Mouse (Mus musculus): ENCODE measurements around the gene Hist1h2bn. TPM values are rescaled to one million over a fixed set of nuclear protein-coding genes. Genes with fewer than 3 reads are reported as not detected.
A peak's percentile ranks its signal among the peaks of the same experiment; 100 is the strongest.
"Not testable (repeated sequence)": the region's sequence is repeated elsewhere in the genome, so short reads cannot be mapped to it uniquely, and the experiment has no call there.

Hist1h2bn gene
- polyA plus RNA-seq, 1 experiment from 2014 or later = 3.2 TPM

DNA sequence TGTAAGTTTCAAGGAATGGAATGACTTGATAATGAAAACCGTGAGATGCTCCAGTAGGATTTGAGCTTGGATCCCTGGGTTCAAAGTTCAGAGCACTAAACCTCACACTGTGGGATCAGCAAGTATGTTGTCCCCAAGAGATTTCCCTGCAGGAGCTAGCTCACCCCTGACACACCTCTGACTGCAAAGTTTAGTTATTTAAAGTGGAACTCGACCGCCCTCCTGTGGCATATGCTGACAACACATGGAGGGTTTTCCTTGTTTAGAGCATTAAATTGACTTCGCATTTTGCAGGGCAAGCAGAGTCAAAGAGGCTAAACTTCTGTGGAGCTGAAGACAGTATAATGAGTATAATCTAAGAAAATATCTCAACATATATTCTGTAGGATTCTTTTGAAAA, 49.1 kb downstream of the Hist1h2bn start:
- not testable (repeated sequence) for DNase-seq (ENCODE audit: low spot score); H3K4me1 ChIP-seq (replicated peaks; ENCODE audit: control insufficient read depth, insufficient read depth, low read length); H3K4me2 ChIP-seq (ENCODE audit: low read length); H3K27me3 ChIP-seq (replicated peaks; ENCODE audit: control insufficient read depth, insufficient read depth, low read length); H3K9me3 ChIP-seq (ENCODE audit: control insufficient read depth, low read length); H3K27ac ChIP-seq (ENCODE audit: low read depth); H3K4me3 ChIP-seq (ENCODE audit: low read depth, low read length); H3K36me3 ChIP-seq (ENCODE audit: control insufficient read depth, insufficient read depth, low read length); H3K9ac ChIP-seq (ENCODE audit: low read length)
- peak; percentile 74; the same call in 1 of the 2 replicates for ATAC-seq (replicated peaks; ENCODE audit: low FRiP score, low TSS enrichment, low read depth)
- no CpG with 5 or more reads among the region's 4 CpGs for WGBS

Small RNA genes within 50 kb of the gene (microRNA-seq; reads per million reads assigned to microRNA genes)
- not detected for gene Gm44346
- not detected for gene Gm44357
- gene Gm44367 = not detected
- gene Gm44454 = not detected

Other genes starting within 250 kb of the Hist1h2bn start
- gene Zkscan8, start 223.0 kb upstream of the Hist1h2bn start, polyA plus RNA-seq (2014; fragmentation: Nextera tagmentation; extraction: Ambion mirVana) = 8.2 and 9.6 TPM in 2 replicates
- gene Olfr1366, start 211.3 kb upstream of the Hist1h2bn start, polyA plus RNA-seq (2014; fragmentation: Nextera tagmentation; extraction: Ambion mirVana) = 0.05 and 0.16 TPM in 2 replicates
- gene Olfr1535, start 194.2 kb upstream of the Hist1h2bn start, polyA plus RNA-seq (2014; fragmentation: Nextera tagmentation; extraction: Ambion mirVana) = not detected in 2 replicates
- gene Olfr1364, start 172.4 kb upstream of the Hist1h2bn start, polyA plus RNA-seq (2014; fragmentation: Nextera tagmentation; extraction: Ambion mirVana) = not detected in 2 replicates
- not detected in 2 replicates for gene Olfr1362, start 140.1 kb upstream of the Hist1h2bn start, polyA plus RNA-seq (2014; fragmentation: Nextera tagmentation; extraction: Ambion mirVana)
- not detected in 2 replicates for gene Olfr11, start 111.6 kb upstream of the Hist1h2bn start, polyA plus RNA-seq (2014; fragmentation: Nextera tagmentation; extraction: Ambion mirVana)
- gene Olfr1361, start 90.7 kb upstream of the Hist1h2bn start, polyA plus RNA-seq (2014; fragmentation: Nextera tagmentation; extraction: Ambion mirVana) = not detected in 2 replicates
- gene Olfr1360, start 76.7 kb upstream of the Hist1h2bn start, polyA plus RNA-seq (2014; fragmentation: Nextera tagmentation; extraction: Ambion mirVana) = not detected in 2 replicates
- not detected in 2 replicates for gene Olfr1359, start 56.0 kb upstream of the Hist1h2bn start, polyA plus RNA-seq (2014; fragmentation: Nextera tagmentation; extraction: Ambion mirVana)
- 3.5 and 4.9 TPM in 2 replicates for gene Hist1h2bl, start 38.0 kb upstream of the Hist1h2bn start, polyA plus RNA-seq (2014; fragmentation: Nextera tagmentation; extraction: Ambion mirVana)
- gene Hist1h2ai, start 37.7 kb upstream of the Hist1h2bn start, polyA plus RNA-seq (2014; fragmentation: Nextera tagmentation; extraction: Ambion mirVana) = 26.2 and 47.7 TPM in 2 replicates
- 7.7 and 18.4 TPM in 2 replicates for gene Hist1h3h, start 36.5 kb upstream of the Hist1h2bn start, polyA plus RNA-seq (2014; fragmentation: Nextera tagmentation; extraction: Ambion mirVana)
- gene Hist1h2bm, start 32.1 kb upstream of the Hist1h2bn start, polyA plus RNA-seq (2014; fragmentation: Nextera tagmentation; extraction: Ambion mirVana) = 4.0 and 5.3 TPM in 2 replicates
- gene Hist1h4j, start 19.1 kb upstream of the Hist1h2bn start, polyA plus RNA-seq (2014; fragmentation: Nextera tagmentation; extraction: Ambion mirVana) = 2.2 and 2.3 TPM in 2 replicates
- 7.2 and 10.8 TPM in 2 replicates for gene Hist1h4k, start 3.6 kb upstream of the Hist1h2bn start, polyA plus RNA-seq (2014; fragmentation: Nextera tagmentation; extraction: Ambion mirVana)
- 18.2 and 18.4 TPM in 2 replicates for gene Hist1h2ak, start 296 bp upstream of the Hist1h2bn start, polyA plus RNA-seq (2014; fragmentation: Nextera tagmentation; extraction: Ambion mirVana)
- 16.0 and 16.8 TPM in 2 replicates for gene Hist1h1b, start 26.5 kb downstream of the Hist1h2bn start, polyA plus RNA-seq (2014; fragmentation: Nextera tagmentation; extraction: Ambion mirVana)
- 188 and 230 TPM in 2 replicates for gene Hist1h3i, start 29.2 kb downstream of the Hist1h2bn start, polyA plus RNA-seq (2014; fragmentation: Nextera tagmentation; extraction: Ambion mirVana)
- gene Hist1h2an, start 33.1 kb downstream of the Hist1h2bn start, polyA plus RNA-seq (2014; fragmentation: Nextera tagmentation; extraction: Ambion mirVana) = 10.1 TPM in 1 of 2 replicates, not detected in the other
- gene Hist1h2bp, start 33.3 kb downstream of the Hist1h2bn start, polyA plus RNA-seq (2014; fragmentation: Nextera tagmentation; extraction: Ambion mirVana) = 0.74 and 1.8 TPM in 2 replicates
- 19.9 and 23.4 TPM in 2 replicates for gene Hist1h2bq, start 56.1 kb downstream of the Hist1h2bn start, polyA plus RNA-seq (2014; fragmentation: Nextera tagmentation; extraction: Ambion mirVana)
- 4.0 TPM in 1 of 2 replicates, not detected in the other for gene Hist1h2ao, start 56.3 kb downstream of the Hist1h2bn start, polyA plus RNA-seq (2014; fragmentation: Nextera tagmentation; extraction: Ambion mirVana)
- gene Hist1h4m, start 57.6 kb downstream of the Hist1h2bn start, polyA plus RNA-seq (2014; fragmentation: Nextera tagmentation; extraction: Ambion mirVana) = not detected in 2 replicates
- gene Hist1h4n, start 78.1 kb downstream of the Hist1h2bn start, polyA plus RNA-seq (2014; fragmentation: Nextera tagmentation; extraction: Ambion mirVana) = 20.6 and 22.9 TPM in 2 replicates
- gene Hist1h2ap, start 79.4 kb downstream of the Hist1h2bn start, polyA plus RNA-seq (2014; fragmentation: Nextera tagmentation; extraction: Ambion mirVana) = 4,338 and 4,830 TPM in 2 replicates
- gene Hist1h2br, start 79.6 kb downstream of the Hist1h2bn start, polyA plus RNA-seq (2014; fragmentation: Nextera tagmentation; extraction: Ambion mirVana) = 22.1 and 24.2 TPM in 2 replicates
- 9.8 and 13.8 TPM in 2 replicates for gene Zfp184, start 191.0 kb downstream of the Hist1h2bn start, polyA plus RNA-seq (2014; fragmentation: Nextera tagmentation; extraction: Ambion mirVana)
- not detected in 2 replicates for gene Pom121l2, start 227.1 kb downstream of the Hist1h2bn start, polyA plus RNA-seq (2014; fragmentation: Nextera tagmentation; extraction: Ambion mirVana)

All from intestine, embryonic 14.5 days (tissue).